Mouse (Mus musculus) stomach, embryonic 16.5 days (tissue): ENCODE results near the gene Spast. TPM values are rescaled to one million over a fixed set of nuclear protein-coding genes. Genes with fewer than 3 reads are reported as not detected.
"Not testable (repeated sequence)": the region's sequence is repeated elsewhere in the genome, so short reads cannot be mapped to it uniquely, and the experiment has no call there.

Source experiments
- ATAC-seq: fragments of 200-750 bp; cut with Nextera tagmentation; 2 replicates; pipeline ENCODE4 v1.8.0; 2017; ENCODE audit warnings: moderate number of reproducible peaks, moderate TSS enrichment; ENCODE audit not compliant: insufficient read depth, low FRiP score
- H3K27ac ChIP-seq: fragments of 300-500 bp; sonication (generic); 2 replicates; pipeline ENCODE4 v1.5.1; 2014; ENCODE audit warnings: low read length
- H3K27me3 ChIP-seq: fragments of 300-500 bp; sonication (generic); 2 replicates; pipeline ENCODE4 v1.6.1; 2014; ENCODE audit warnings: low read length, control low read depth, mixed read lengths; ENCODE audit not compliant: control insufficient read depth, insufficient read depth
- H3K36me3 ChIP-seq: fragments of 300-500 bp; sonication (generic); 2 replicates; pipeline ENCODE4 v1.6.1; 2014; ENCODE audit warnings: low read length; ENCODE audit not compliant: control insufficient read depth, insufficient read depth
- H3K4me1 ChIP-seq: fragments of 300-500 bp; sonication (generic); 2 replicates; pipeline ENCODE4 v1.6.1; 2014; ENCODE audit warnings: low read length, control low read depth, mixed read lengths; ENCODE audit not compliant: control insufficient read depth, insufficient read depth
- H3K4me2 ChIP-seq: fragments of 300-500 bp; sonication (generic); 2 replicates; pipeline ENCODE4 v1.6.1; 2014; ENCODE audit warnings: low read depth, low read length, mixed read lengths
- H3K4me3 ChIP-seq: fragments of 300-500 bp; sonication (generic); replicated peaks from 2 replicates; pipeline ENCODE4 v1.5.1; 2014; ENCODE audit warnings: mild to moderate bottlenecking, low read length
- H3K9ac ChIP-seq: fragments of 300-500 bp; sonication (generic); 2 replicates; pipeline ENCODE4 v1.6.1; 2014; ENCODE audit warnings: low read length
- H3K9me3 ChIP-seq: fragments of 300-500 bp; sonication (generic); replicated peaks from 2 replicates; pipeline ENCODE4 v1.6.1; 2016; ENCODE audit warnings: low read length, control low read depth; ENCODE audit not compliant: control insufficient read depth
- WGBS: fragments of 180-500 bp; shearing (Covaris S2); extraction: QIAGEN DNeasy Blood & Tissue Kit; methylation state at CpG from one replicate; pipeline ENCODE4 v1.1.7; 2014; 5-methylcytosine and 5-hydroxymethylcytosine counted together
- polyA plus RNA-seq: library from polyadenylated mRNA; unstranded; fragments of >200 nt; fragmentation: Nextera tagmentation; extraction: Ambion mirVana; gene quantifications from 2 replicates; pipeline ENCODE4 v1.2.1, GENCODE M21; 2015

Spast gene
- polyA plus RNA-seq, 1 experiment from 2014 or later: 11.7 TPM

DNA sequence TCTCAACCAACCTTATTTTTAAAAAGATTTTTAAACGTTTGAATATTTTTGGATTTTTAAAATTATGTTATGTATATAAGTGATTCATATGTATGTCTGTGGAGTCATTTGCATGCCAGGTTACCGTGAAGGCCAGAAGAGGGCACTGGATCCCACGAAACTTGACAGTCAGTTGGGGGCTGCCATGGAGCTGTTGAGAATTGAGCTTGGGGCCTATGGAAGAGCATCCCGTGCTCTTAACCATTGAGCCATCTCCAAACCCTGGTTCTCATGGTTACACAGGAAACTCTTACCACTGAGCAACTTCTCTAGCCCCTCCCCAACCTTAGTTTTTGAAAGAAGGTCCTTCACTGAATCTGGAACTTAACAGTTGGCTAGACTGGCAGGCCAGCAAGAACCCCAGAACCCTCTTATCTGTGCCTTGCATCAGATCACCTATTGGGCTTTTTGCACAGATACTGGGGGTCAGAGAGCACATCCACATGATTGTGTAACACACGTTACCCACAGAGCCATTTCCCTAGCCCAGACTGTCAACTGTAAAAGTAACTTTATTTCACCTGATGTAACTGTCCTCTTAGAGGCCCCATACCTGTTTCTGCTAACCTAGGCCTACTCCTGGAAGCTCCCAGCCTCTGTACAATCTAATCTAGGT, 16.3 kb upstream of the Spast start:
- H3K9ac ChIP-seq: no peak overlapping the region
- no peak for ATAC-seq
- H3K27ac ChIP-seq: no peak overlapping the region
- no peak overlapping the region for H3K4me2 ChIP-seq
- H3K36me3 ChIP-seq: no peaks in the 10 kb centered on the region
- no peaks in the 10 kb centered on the region for H3K4me1 ChIP-seq
- no peaks in the 10 kb centered on the region for H3K27me3 ChIP-seq
- 50% methylated on average over 5 of the region's 5 CpGs for WGBS
- no peak overlapping the region for H3K4me3 ChIP-seq
- no peaks in the 10 kb centered on the region for H3K9me3 ChIP-seq

DNA sequence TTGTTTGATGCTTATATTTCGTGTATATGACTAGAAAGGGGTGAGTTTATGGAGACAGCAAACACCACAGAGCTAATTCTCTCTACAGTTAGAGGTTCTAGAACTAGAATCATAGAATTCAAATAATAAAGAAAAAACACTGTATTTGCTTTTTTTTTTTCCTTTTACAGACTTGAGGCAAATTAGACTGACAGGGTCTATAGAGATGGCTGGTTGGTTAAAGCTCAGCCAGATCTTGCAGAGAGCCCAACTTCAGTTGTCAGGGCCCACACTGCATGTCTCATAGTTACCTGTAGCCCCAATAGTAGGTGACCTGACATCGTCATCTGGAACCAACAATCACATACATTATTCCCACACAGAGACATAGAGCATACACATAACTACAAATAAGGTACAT, 14.9 kb upstream of the Spast start, which contains the start of gene Dpy30:
TSS of gene Dpy30 (minus strand) at position 101 of the 400 bp plus-strand sequence.
- no peaks in the 10 kb centered on the region for H3K9me3 ChIP-seq
- no peaks in the 10 kb centered on the region for H3K36me3 ChIP-seq
- H3K4me2 ChIP-seq: no peak within 1 kb of the TSS
- WGBS: 86% methylated on average over 2 of the region's 2 CpGs
- ATAC-seq: no peak
- no peak within 1 kb of the TSS for H3K9ac ChIP-seq
- H3K27me3 ChIP-seq: no peaks in the 10 kb centered on the region
- H3K27ac ChIP-seq: no peak within 1 kb of the TSS
- H3K4me1 ChIP-seq: no peaks in the 10 kb centered on the region
- no peak within 1 kb of the TSS for H3K4me3 ChIP-seq

DNA sequence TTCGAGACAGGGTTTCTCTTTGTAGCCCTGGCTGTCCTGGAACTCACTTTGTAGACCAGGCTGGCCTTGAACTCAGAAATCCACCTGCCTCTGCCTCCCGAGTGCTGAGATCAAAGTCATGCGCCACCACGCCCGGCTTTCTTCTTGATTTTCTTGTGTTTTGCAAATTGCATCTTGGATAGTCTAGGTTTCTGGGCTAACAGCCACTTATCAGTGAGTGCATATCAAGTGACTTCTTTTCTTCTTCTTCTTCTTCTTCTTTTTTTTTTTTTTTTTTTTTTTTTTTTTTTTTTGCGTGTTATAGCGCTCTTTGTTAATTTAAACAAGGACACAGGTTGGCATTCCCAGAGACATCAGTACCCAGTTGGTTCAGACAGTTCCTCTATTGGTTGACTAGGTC, 11.6 kb upstream of the Spast start:
- not testable (repeated sequence) for H3K27ac ChIP-seq, H3K4me3 ChIP-seq, H3K36me3 ChIP-seq, H3K9me3 ChIP-seq, H3K4me2 ChIP-seq, H3K9ac ChIP-seq, ATAC-seq, H3K27me3 ChIP-seq, H3K4me1 ChIP-seq
- WGBS: 84% methylated on average over 7 of the region's 7 CpGs

DNA sequence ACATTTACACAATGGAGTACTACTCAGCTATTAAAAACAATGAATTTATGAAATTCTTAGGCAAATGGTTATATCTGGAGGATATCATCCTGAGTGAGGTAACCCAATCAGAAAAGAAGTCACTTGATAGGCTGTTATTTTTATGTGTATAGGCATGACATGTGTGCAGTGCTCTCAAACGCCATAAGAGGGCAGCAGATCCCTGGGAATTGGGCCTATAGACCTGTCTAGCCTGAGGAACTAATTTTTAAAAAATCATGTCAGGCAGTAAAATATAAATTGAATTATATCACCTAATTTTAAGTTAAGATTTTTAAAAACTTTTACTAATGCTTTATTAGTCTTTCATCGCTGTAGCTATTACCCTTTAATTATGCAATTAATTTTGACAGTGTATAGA, 10.6 kb upstream of the Spast start:
- not testable (repeated sequence) for H3K27me3 ChIP-seq, H3K4me3 ChIP-seq, H3K27ac ChIP-seq, H3K4me2 ChIP-seq, ATAC-seq, H3K4me1 ChIP-seq, H3K36me3 ChIP-seq, H3K9me3 ChIP-seq, H3K9ac ChIP-seq
- 42% methylated on average over 2 of the region's 2 CpGs for WGBS

DNA sequence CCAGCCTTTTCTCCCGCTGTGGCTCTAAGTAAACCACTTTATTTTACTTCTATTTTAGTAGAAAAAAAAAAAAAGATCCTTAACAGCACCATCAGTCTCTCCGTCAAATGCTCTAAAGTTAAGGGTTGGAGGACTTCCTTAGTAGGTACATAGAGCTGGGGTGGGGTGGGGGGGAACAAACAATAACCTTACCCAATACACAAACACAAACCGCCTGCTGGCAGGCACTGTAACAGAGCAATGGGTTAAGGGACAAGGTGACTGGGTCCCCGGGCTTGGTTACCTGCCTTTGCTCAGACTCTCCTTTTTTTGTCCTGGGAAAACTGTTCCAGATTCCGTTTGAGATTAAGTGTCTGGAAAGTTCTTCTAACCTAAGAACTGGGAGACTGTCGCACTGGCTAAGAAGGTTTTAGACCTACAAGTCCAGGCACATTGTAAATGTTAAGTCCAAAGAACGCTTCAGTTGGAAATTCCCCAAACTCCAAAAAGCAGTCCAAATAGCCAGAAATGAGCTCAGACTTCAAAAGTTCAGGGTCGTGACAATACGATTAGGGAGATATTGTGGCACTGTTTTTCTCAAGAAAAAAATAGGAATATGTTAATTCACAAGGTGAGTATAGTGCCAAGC, 7.6 kb upstream of the Spast start:
- WGBS: 67% methylated on average over 9 of the region's 9 CpGs
- Histone ChIP-seq H3K4me1 (no peaks in the 10 kb centered on the region), H3K9me3 (no peaks in the 10 kb centered on the region), H3K27me3 (no peaks in the 10 kb centered on the region), H3K36me3 (no peaks in the 10 kb centered on the region), H3K9ac (no peak overlapping the region), H3K4me2 (no peak overlapping the region), H3K27ac (no peak overlapping the region), H3K4me3 (no peak overlapping the region)
- no peak for ATAC-seq

DNA sequence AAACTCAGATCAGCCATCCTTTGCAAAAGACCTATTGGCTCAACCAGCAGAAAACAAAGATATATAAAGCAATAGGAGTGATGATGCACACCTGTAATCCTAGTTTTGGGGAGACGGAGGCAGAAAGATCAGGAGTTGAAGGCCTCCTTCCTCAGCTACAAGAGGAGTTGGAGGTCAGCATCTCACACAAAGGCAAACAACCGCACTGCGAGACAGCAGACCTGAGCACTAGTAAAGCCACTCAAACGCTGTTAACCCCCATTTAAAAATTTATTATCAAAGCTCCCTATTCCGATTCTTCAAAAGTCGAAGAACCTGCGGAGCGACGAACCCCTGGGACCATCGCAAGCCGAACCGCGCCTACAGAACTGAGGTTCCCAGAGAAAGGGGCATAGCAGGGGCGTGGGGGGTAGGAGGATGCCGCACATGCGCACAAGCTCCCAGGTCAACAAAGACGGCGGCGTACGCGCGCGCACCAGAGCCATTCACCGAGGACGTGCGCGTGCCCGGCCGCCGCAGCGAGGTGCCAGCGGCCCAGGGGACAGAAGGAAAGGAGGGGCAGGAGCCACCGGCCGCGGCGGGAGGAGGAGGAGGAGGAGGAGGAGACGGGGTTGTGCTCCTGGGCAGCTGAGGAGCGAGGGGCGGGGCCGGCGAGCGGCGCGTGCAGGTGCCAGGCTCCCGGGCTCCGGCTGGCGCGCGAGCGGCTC, 409 bp upstream of the Spast start:
- H3K4me3 ChIP-seq: peak overlapping the region; percentile 98

DNA sequence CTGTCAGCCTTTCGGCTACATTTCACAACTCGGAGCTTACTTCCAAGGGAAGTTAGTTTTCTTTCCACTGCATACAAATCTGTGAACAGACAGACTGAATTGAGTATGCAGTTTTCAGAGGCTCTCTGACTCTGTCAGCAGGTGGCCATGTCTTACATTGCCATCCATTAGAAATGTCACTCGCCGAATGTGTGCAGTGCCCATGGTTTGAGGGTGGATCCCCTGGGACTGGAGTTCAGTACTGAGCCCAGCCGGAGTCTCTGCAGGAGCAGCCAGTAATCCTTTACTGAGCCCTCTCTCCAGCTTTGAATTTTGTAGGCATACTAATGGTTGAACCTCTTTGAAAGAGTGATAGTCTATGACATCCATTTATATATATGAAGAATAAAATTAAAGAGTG, 2.4 kb downstream of the Spast start:
- 61% methylated on average over 5 of the region's 5 CpGs for WGBS
- Histone ChIP-seq H3K27ac (no peak overlapping the region), H3K4me1 (peaks cover 24% of the 10 kb centered on the region), H3K9me3 (no peaks in the 10 kb centered on the region), H3K4me2 (peak overlapping the region; percentile 35; the same call in 1 of the 2 replicates), H3K4me3 (no peak overlapping the region), H3K27me3 (no peaks in the 10 kb centered on the region), H3K36me3 (no peaks in the 10 kb centered on the region; the same call in 1 of the 2 replicates), H3K9ac (peak overlapping the region; percentile 46; the same call in 1 of the 2 replicates)
- ATAC-seq: no peak

More for the DNA sequence above, 409 bp upstream of the Spast start:
- H3K36me3 ChIP-seq: no peaks in the 10 kb centered on the region
- peak overlapping the region; percentile 57 for H3K4me2 ChIP-seq
- H3K9me3 ChIP-seq: no peaks in the 10 kb centered on the region
- under 1% methylated on average over 48 of the region's 50 CpGs for whole genome bisulfite sequencing
- H3K27me3 ChIP-seq: no peaks in the 10 kb centered on the region
- peak overlapping the region; percentile 98 for H3K27ac ChIP-seq
- peak; percentile 97 for ATAC-seq
- peak overlapping the region; percentile 98 for H3K9ac ChIP-seq
- H3K4me1 ChIP-seq: peaks cover 24% of the 10 kb centered on the region

DNA sequence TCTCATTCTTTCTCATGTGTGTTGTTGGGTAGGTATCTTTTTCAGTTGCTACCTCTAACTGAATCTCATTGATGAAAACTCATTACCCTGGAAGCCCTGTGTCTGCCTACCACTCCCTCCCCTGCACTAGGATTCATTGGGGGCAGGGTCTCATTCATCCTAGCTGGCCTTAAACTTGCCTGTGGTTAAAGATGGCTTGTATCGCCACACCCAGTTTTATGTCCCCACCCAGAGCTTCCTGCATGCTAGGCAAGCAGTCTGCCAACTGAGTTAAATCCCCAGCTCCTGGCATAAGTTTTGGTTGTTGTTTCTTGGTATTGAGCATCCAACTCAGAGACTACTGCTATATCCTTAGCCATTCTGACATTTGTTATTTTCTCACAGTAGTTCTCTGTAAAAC, 24.8 kb downstream of the Spast start:
- no peaks in the 10 kb centered on the region for H3K27me3 ChIP-seq
- no peak overlapping the region for H3K9ac ChIP-seq
- ATAC-seq: no peak
- no peak overlapping the region for H3K27ac ChIP-seq
- no peak overlapping the region for H3K4me2 ChIP-seq
- H3K36me3 ChIP-seq: 0 out of 2 replicates have a peak, but pooled peaks cover 10% of the 10 kb centered on the region
- H3K4me3 ChIP-seq: no peak overlapping the region
- no peaks in the 10 kb centered on the region for H3K4me1 ChIP-seq
- WGBS: 95% methylated on average over 1 of the region's 1 CpGs
- no peaks in the 10 kb centered on the region for H3K9me3 ChIP-seq

DNA sequence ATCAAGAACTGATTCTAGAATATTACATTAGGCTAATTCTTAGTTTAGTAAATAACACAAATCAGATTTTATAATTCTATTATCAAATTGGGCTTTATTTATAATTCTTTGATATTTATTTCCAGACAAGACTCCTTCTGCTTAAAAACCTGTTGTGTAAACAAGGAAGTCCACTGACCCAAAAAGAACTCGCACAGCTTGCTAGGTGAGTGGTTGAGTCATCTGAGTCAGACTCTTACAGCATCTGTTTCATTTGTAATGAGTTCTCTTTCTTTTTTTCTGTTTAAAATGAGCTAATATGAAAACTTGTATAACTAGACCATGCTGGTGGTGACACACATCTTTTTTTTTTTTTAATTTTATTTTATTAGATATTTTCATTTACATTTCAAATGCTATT, 38.1 kb downstream of the Spast start:
- no peak overlapping the region for H3K9ac ChIP-seq
- H3K4me2 ChIP-seq: no peak overlapping the region
- WGBS: 73% methylated on average over 1 of the region's 1 CpGs
- H3K4me3 ChIP-seq: no peak overlapping the region
- no peaks in the 10 kb centered on the region for H3K27me3 ChIP-seq
- H3K4me1 ChIP-seq: no peaks in the 10 kb centered on the region
- no peak for ATAC-seq
- no peak overlapping the region for H3K27ac ChIP-seq
- no peaks in the 10 kb centered on the region for H3K9me3 ChIP-seq
- peaks cover 15% of the 10 kb centered on the region for H3K36me3 ChIP-seq
